Mouse (Mus musculus) neutrophil, adult 5-6 weeks (primary cell): ENCODE results near the gene Tmsb4x. TPM values are rescaled to one million over a fixed set of nuclear protein-coding genes. Genes with fewer than 3 reads are reported as not detected.
A peak's percentile ranks its signal among the peaks of the same experiment; 100 is the strongest.

Experiments used
- ATAC-seq: fragments of 151-379, 151-347 bp; 2 replicates; pipeline ENCODE4 v1.8.0; 2017; ENCODE audit warnings: mild to moderate bottlenecking, moderate TSS enrichment; ENCODE audit not compliant: insufficient number of reproducible peaks, poor library complexity, low FRiP score, severe bottlenecking; ENCODE audit errors: extremely low read depth
- total RNA-seq: library from RNA; stranded (forward); fragments of 200-1000 nt; gene quantifications from 2 replicates; pipeline ENCODE4 v1.2.3, GENCODE M21; 2017

Gene Tmsb4x
- 5,959 and 5,978 TPM in 2 replicates for total RNA-seq

- ATAC-seq, result peak; percentile 76
These were observed at the start of gene Tmsb4x for GRCm38 (mm10) chrX:167208978-167209754. Tmsb4x (minus strand) TSS chrX:167209315.

GRCm38 (mm10) chrX:167241736-167242135, 32.6 kb upstream of the Tmsb4x start:
- no peak for ATAC-seq

GRCm38 (mm10) chrX:167239293-167239921, 30.3 kb upstream of the Tmsb4x start:
- no peak for ATAC-seq

- ATAC-seq, result peak; percentile 59
These were observed 24.1 kb upstream of the Tmsb4x start for GRCm38 (mm10) chrX:167233104-167233687.

GRCm38 (mm10) chrX:167231150-167231549, 22.0 kb upstream of the Tmsb4x start:
- peak; percentile 78 for ATAC-seq

- no peak for ATAC-seq
These were observed 20.7 kb upstream of the Tmsb4x start for GRCm38 (mm10) chrX:167229819-167230218.

- ATAC-seq, result peak; percentile 80
These were observed 20.1 kb upstream of the Tmsb4x start for GRCm38 (mm10) chrX:167229206-167229605.

GRCm38 (mm10) chrX:167227756-167228155, 18.6 kb upstream of the Tmsb4x start:
- no peak for ATAC-seq

- peak; percentile 70 for ATAC-seq
These were observed 18.0 kb upstream of the Tmsb4x start for GRCm38 (mm10) chrX:167227138-167227537.

GRCm38 (mm10) chrX:167226570-167226969, 17.5 kb upstream of the Tmsb4x start:
- ATAC-seq, result no peak

GRCm38 (mm10) chrX:167212707-167213106, 3.6 kb upstream of the Tmsb4x start:
- ATAC-seq, result no peak

- ATAC-seq, result no peak
These were observed 2.9 kb upstream of the Tmsb4x start for GRCm38 (mm10) chrX:167211871-167212555.

- ATAC-seq, result peak; percentile 60
These were observed 1.2 kb upstream of the Tmsb4x start for GRCm38 (mm10) chrX:167210319-167210728.

- no peak for ATAC-seq
These were observed 713 bp upstream of the Tmsb4x start for GRCm38 (mm10) chrX:167209828-167210227.

- ATAC-seq, result no peak
These were observed 652 bp downstream of the Tmsb4x start for GRCm38 (mm10) chrX:167208506-167208820.

- ATAC-seq, result no peak
These were observed 1.2 kb downstream of the Tmsb4x start for GRCm38 (mm10) chrX:167207741-167208505.

- ATAC-seq, result no peak
These were observed 3.1 kb downstream of the Tmsb4x start for GRCm38 (mm10) chrX:167205813-167206520.

GRCm38 (mm10) chrX:167201365-167201764, 7.8 kb downstream of the Tmsb4x start:
- peak; percentile 52; the same call in 1 of the 2 replicates for ATAC-seq
